Mouse (Mus musculus): ENCODE results near the gene Spen. TPM values are rescaled to one million over a fixed set of nuclear protein-coding genes. Genes with fewer than 3 reads are reported as not detected.

Spen gene
- 2.8 TPM for polyA plus RNA-seq (2014; fragmentation: Illumina TruSeq; extraction: RNeasy Lipid Tissue Mini Kit (QIAGEN cat#74804); ENCODE audit: insufficient read depth, low read depth, low replicate concordance)

DNA sequence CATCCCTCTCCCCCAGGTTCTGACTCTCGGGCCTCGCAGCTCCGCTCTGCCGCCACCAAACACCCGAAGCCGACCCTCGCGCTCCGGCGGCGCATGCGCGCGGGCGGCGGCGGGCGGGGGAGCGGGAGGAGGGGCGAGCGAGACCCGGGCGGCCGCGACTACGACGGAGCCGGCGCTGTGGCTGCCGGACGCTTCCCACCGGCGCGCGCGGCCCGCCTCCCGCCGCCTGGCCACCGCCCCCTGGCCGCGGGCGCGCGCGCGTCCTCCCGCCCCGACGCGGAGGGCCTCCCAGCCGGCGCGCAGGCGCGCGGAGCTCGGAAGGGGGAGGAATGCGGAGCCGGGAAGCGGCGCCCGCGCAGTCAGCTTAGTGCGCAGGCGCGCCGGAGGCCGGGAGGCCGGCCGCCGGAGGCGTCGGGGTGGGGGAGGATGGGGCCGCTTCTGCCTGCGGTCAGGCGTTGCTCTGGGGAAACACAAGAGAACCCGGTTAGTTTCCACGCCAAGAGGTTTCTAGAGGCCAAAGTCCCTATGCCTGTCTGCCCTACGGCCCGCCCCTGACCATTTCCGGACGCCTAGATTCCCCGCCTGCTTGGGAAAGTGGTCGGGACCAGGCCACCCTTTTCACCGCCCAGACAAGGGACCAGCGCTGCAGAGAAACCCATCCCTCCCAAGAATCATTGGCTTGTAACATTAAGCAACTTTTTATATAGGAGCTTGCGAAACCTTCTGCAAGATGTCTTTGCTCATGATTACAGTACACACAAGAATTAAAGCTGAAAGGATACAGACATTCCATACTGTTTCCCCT lies at the start of gene Spen:
Spen (minus strand) TSS at position 190 of the 805 bp plus-strand sequence.

DNA sequence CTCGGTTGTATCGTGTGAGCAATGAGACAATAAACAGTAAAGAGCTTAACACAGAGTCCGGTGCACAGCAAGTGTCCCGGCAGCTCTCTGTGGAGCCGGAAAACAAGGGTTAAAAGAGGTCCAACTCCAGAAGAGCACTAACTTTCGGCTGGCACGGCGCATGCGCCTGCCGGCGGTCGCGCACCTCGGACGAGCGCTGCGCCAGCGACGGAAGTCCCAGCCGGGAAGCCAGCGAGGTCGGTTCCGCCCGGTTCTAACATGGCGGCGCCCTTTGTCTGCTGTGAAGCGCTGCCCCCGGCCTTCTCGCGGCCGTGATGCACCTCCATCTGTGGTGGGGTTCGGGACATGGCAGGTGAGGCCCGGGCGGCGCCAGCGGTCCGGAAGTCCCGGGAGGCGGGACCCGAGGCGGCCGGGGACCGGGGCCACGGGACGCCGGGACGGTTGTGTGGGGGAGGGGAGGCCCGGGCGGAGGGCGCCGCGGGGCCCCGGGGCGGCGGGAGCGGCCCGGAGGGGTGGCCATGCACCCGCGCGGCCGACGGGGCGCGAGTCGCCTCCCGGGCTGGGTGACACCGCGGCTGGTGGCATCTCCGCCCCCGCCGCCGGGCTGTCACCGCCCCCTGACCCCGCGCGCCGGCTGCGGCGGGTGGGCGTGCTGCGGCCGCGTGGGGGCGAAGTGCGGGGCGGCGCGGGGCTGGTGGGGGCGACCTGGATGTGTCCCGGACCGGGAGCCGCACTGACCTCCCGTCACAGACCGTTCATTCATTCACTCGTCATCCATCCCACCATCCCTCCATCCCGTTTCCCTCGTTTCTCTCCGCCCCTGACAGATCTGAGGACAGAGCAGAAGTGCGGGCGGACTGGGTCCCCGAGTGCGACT lies 93.7 kb downstream of the Spen start, which contains the start of gene Zbtb17:
Zbtb17 (plus strand) TSS at position 204 of the 877 bp plus-strand sequence.

DNA sequence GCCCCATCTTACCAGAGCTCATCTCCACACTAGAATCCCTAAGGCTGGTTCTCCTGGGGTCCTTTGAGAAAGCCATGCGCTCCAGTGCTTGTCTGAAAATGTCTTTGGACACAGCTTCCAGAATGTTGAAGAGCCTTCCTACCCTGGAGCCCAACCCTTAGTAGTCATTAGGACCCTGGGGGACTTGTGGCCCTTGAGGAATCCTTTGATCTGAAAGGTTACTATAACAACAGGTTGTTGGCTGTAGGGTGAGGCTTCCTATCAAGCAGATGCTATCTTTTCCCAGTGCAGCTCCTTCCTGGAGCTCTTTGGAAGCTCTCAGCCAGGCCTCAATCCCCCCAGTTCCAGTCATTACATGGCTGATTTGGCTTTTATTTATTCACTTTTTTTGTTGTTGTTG lies 102.4 kb downstream of the Spen start, which contains the start of gene Srarp:
Srarp (minus strand) TSS at position 132 of the 400 bp plus-strand sequence.

DNA sequence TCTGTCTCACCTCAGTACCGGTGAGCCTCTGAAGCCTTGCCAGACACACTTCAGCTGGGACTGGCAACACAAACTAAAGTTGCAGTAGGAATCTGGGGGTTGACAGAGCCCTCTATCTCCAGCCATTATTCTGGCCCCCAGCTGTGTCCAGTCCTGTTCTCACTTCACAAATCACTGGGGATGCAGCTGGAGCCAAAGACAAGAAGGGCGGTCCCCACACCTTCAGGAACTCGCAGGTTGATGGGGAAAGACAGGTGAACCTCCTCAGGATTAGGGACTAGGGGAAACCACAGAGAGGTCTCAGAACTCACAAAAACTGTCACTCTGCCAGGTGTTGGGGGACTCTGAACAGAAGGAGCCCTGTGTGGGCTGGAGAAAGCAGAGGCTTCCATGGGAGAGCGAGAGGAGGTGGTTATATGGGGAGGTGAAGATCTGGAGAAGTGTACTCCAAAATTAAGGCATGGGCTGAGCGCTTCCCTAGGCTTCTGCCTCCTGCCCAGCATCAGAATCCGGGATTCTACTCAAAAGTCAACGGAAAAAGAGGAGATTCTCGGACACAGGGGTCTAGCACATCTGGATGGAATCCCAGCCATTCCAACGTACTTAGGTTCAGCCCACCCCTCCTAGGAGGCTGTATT lies 118.1 kb downstream of the Spen start, which contains the start of gene Hspb7:
Hspb7 (plus strand) TSS at position 588 of the 638 bp plus-strand sequence.

Other genes with a start within 250 kb of the Spen start
- gene Epha2, start 237.4 kb downstream of the Spen start, polyA plus RNA-seq (2014; fragmentation: Illumina TruSeq; extraction: RNeasy Lipid Tissue Mini Kit (QIAGEN cat#74804); ENCODE audit: insufficient read depth, low read depth, low replicate concordance): 17.4 TPM
- gene Fam131c, start 170.4 kb downstream of the Spen start, polyA plus RNA-seq (2014; fragmentation: Illumina TruSeq; extraction: RNeasy Lipid Tissue Mini Kit (QIAGEN cat#74804); ENCODE audit: insufficient read depth, low read depth, low replicate concordance): 0.87 TPM
- gene Clcnka, start 139.9 kb downstream of the Spen start, polyA plus RNA-seq (2014; fragmentation: Illumina TruSeq; extraction: RNeasy Lipid Tissue Mini Kit (QIAGEN cat#74804); ENCODE audit: insufficient read depth, low read depth, low replicate concordance): not detected
- gene Clcnkb, start 122.6 kb downstream of the Spen start, polyA plus RNA-seq (2014; fragmentation: Illumina TruSeq; extraction: RNeasy Lipid Tissue Mini Kit (QIAGEN cat#74804); ENCODE audit: insufficient read depth, low read depth, low replicate concordance): not detected
- gene Hspb7, start 117.8 kb downstream of the Spen start, polyA plus RNA-seq (2014; fragmentation: Illumina TruSeq; extraction: RNeasy Lipid Tissue Mini Kit (QIAGEN cat#74804); ENCODE audit: insufficient read depth, low read depth, low replicate concordance): 11.0 TPM
- gene Srarp, start 102.5 kb downstream of the Spen start, polyA plus RNA-seq (2014; fragmentation: Illumina TruSeq; extraction: RNeasy Lipid Tissue Mini Kit (QIAGEN cat#74804); ENCODE audit: insufficient read depth, low read depth, low replicate concordance): not detected
- 12.2 TPM for gene Zbtb17, start 93.9 kb downstream of the Spen start, polyA plus RNA-seq (2014; fragmentation: Illumina TruSeq; extraction: RNeasy Lipid Tissue Mini Kit (QIAGEN cat#74804); ENCODE audit: insufficient read depth, low read depth, low replicate concordance)
- 19.7 TPM for gene Fblim1, start 67.5 kb upstream of the Spen start, polyA plus RNA-seq (2014; fragmentation: Illumina TruSeq; extraction: RNeasy Lipid Tissue Mini Kit (QIAGEN cat#74804); ENCODE audit: insufficient read depth, low read depth, low replicate concordance)
- gene Tmem82, start 80.0 kb upstream of the Spen start, polyA plus RNA-seq (2014; fragmentation: Illumina TruSeq; extraction: RNeasy Lipid Tissue Mini Kit (QIAGEN cat#74804); ENCODE audit: insufficient read depth, low read depth, low replicate concordance): 1.9 TPM
- 2.5 TPM for gene Slc25a34, start 85.2 kb upstream of the Spen start, polyA plus RNA-seq (2014; fragmentation: Illumina TruSeq; extraction: RNeasy Lipid Tissue Mini Kit (QIAGEN cat#74804); ENCODE audit: insufficient read depth, low read depth, low replicate concordance)
- 10.9 TPM for gene Plekhm2, start 126.3 kb upstream of the Spen start, polyA plus RNA-seq (2014; fragmentation: Illumina TruSeq; extraction: RNeasy Lipid Tissue Mini Kit (QIAGEN cat#74804); ENCODE audit: insufficient read depth, low read depth, low replicate concordance)
- gene Rsc1a1, start 147.0 kb upstream of the Spen start, polyA plus RNA-seq (2014; fragmentation: Illumina TruSeq; extraction: RNeasy Lipid Tissue Mini Kit (QIAGEN cat#74804); ENCODE audit: insufficient read depth, low read depth, low replicate concordance): 2.7 TPM
- 10.1 TPM for gene Ddi2, start 184.8 kb upstream of the Spen start, polyA plus RNA-seq (2014; fragmentation: Illumina TruSeq; extraction: RNeasy Lipid Tissue Mini Kit (QIAGEN cat#74804); ENCODE audit: insufficient read depth, low read depth, low replicate concordance)
- 0.22 TPM for gene Agmat, start 208.1 kb upstream of the Spen start, polyA plus RNA-seq (2014; fragmentation: Illumina TruSeq; extraction: RNeasy Lipid Tissue Mini Kit (QIAGEN cat#74804); ENCODE audit: insufficient read depth, low read depth, low replicate concordance)